Mouse (Mus musculus) heart, postnatal 36 days (tissue): ENCODE measurements at regions not wholly inside any gene's neighbourhood (a gene's known extent, or its start where the extent isn't known, plus 50 kb on each side); places are given as distances from the start of the nearest gene placed in this dataset.
A peak's percentile ranks its signal among the peaks of the same experiment; 100 is the strongest.

Experiments
- DNase-seq, 2 experiments: peaks; one replicate each; pipeline ENCODE4 v3.0.0; 2021 to 2022
- intact Hi-C: fragments of 180-260 bp; cut with DNase I; formaldehyde crosslinking; loops from one replicate; pipeline ENCODE4 v1.15.1; 2025

GRCm38 (mm10) chr9:61596410-61597108, 224.4 kb downstream of the Tle3 start:
- intact Hi-C loops, result no loop called here
- DNase-seq, result no peak

DNA sequence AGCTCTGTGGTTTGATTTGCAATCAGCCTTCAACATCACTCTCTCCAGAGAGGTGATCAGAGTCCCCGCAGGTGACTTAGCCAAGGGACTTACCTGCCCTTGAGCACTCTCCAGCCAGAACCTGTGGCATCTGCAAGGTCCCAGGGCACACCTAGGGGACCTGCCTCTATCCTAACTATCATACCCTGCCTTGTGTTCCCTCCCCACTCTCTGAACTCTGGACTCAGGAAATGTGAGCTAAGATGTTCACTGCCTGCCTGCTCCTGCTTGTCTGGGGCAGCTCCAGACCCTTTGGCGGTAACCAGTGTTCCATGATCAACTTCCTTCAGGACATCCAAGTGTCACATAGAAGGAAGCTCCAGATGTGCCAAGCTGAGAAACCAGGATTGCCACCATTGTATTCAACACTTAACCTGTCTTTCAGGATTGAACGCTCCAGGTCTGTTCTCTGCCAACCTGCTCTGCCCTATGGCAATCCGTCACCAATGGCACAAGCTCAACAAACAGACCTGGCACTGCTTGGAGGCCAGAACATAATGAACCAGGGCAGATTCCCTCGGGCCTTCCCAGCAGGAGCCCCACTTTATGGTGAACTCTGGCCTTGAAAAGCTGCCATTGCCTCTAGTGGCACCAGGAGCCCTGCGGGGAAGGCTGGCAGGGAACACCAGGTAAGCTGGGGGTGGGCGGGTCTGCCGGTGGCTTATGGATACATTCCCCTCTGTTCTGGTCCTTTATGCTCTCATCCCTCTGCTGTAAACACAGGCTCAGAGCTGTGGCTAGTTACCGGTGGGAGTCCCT, 223.2 kb downstream of the Tle3 start:
- intact Hi-C loops, result no loop called here
- DNase-seq, result no peak

DNA sequence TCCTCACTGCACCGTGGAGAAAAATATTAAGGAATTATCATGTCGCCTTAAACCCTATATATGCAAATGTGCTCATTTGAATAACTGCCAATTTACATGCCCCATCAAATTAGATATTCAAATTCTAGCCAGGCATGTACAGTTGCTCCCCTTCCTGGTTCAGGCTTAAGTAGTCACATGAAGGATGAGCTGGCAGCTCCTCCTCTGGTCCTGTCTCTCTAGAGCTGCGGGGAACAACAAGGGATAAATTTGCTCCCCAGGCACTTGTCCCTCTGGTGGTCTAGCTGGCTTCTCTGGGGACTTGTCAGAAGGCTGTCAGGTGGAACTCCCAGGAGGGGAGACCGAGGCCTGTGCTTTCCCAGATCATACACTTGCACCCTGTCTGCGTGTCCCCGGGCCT, 221.8 kb downstream of the Tle3 start:
- intact Hi-C loops, result no loop called here

DNA sequence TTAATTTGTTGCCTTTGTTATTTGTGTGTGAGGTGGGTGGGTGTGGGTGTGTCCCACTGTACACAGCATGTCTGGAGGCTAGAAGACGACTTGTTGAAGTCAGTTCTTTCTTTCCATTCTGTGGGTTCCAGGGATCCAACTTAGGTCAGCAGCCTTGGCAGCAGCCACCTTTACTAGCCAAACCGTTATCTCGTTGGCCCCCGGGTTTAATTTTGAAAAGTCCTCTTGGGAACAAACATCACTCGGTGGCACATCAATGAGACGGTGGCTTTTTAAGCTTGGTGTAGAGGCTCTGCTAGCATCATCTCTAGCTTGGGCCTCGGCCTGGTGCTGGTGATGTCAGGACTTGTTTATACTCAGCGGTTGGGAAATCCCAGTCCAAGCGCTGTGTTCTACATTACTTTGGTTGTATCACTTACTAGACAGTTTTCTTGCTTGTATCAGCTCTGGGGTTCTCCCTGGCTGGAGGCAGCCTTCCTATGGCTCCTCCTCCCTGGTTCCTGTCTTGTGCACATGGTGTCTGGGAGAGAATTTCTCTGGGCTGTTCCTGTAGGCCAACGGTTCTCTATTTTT, 217.6 kb downstream of the Tle3 start:
- no peak for DNase-seq
- intact Hi-C loops, result no loop called here

More for the DNA sequence above, 221.8 kb downstream of the Tle3 start:
- no peak for DNase-seq

DNA sequence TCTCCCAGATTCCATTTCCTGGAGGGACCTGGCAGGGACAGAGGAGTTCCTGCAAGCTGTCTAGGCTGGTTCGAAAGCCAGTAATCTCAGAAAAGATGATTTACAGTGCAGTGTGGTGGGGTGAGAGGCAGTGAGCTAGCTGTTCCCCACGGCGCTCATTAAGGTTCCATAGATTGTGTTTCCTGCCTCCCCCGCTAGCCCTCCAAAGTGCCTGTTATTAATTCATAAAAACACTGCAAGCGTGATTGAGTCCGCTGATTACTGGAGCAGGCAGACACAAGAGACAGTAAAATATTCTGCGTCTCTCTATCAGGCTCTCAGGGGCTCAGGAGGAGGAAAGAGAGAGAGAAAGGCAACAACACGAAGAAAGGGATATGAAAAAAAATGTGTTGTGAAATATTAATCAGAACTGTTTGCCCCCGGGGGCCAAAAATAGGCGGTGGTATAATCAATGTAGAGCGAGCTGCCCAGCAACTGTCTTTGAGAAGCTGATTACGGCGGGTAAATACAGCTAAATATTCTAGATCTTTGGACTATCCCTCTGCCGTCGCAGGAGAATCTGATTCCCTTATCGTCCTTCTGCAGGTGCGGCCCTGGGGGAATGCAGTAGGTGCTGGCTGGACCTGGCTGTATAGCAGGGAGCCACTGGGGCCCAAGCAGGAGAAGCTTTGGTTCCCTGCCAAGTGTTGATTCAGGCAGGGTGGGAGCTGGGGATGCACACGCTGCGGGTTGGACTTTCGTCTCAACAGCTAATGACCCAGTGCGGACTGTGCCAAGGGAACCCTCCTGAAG, 211.3 kb downstream of the Tle3 start:
- intact Hi-C loops, result no loop called here
- no peak for DNase-seq

GRCm38 (mm10) chr9:61581046-61581445, 208.9 kb downstream of the Tle3 start:
- no peak for DNase-seq
- intact Hi-C loops, result no loop called here

- no peak for DNase-seq
- intact Hi-C loops, result no loop called here
Observed at GRCm38 (mm10) chr9:61578255-61578654, 206.1 kb downstream of the Tle3 start.

GRCm38 (mm10) chr9:61573634-61574359, 201.6 kb downstream of the Tle3 start:
- no peak for DNase-seq
- intact Hi-C loops, result no loop called here

DNA sequence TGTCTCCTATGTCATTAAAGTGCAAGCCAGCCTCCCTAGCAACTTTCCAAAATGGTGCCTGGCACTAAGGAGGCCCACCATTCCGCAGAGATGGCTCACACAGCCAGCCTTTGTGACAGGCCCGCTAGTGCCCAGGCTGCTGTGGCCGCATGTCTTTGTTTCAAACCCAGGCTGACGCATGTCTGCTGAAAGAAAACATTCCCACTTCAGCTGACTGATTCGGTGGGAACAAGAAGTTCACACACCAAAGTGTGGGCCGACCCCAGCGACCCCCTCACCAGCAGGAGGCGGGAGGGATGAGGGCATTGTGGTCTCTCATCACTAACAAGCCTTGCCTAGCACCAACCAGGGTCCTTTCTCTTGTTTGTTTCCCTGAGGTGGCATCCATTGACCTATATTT, 190.9 kb downstream of the Tle3 start:
- no peak for DNase-seq
- intact Hi-C loops, result no loop called here

GRCm38 (mm10) chr9:61561551-61561950, 189.4 kb downstream of the Tle3 start:
- DNase-seq, result no peak
- intact Hi-C loops, result no loop called here

- peak; percentile 49 to 57 for DNase-seq
- intact Hi-C loops, result loop anchor here (5.0 kb wide), 1 partner anchor 139 kb away; no protein-coding TSS in a partner anchor
Observed at GRCm38 (mm10) chr9:61558621-61559020, 186.5 kb downstream of the Tle3 start.

DNA sequence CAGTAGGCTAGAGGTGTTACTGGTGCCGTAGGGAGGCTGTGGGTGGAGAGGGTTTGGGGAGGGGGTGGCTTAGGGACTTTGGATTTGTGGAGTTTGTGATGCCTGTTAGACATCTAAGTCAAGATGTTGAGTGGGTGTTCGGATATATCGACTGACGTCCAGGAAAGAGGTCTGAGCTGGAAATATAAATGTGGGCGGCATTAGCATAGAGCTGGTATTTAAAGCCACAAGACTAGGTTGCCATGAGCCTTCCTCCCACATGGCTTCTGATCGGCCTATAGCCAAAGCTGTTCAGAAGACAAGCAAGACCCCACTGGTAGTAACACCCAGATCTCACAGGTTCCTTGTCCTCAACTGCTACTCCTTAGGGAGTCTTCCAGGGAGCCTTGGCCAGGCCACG, 184.9 kb downstream of the Tle3 start:
- intact Hi-C loops, result loop anchor here (5.0 kb wide), 1 partner anchor 140 kb away; no protein-coding TSS in a partner anchor
- DNase-seq, result no peak

GRCm38 (mm10) chr9:61555173-61555572, 183.0 kb downstream of the Tle3 start:
- intact Hi-C loops, result loop anchor here (5.0 kb wide), 1 partner anchor 142 kb away; no protein-coding TSS in a partner anchor

GRCm38 (mm10) chr9:61554611-61555010, 182.4 kb downstream of the Tle3 start:
- DNase-seq, result peak; percentile 26 to 28
- intact Hi-C loops, result loop anchor here (5.0 kb wide), 2 partner anchors 143 to 182 kb away; partner anchors contain the start of gene Tle3

More at GRCm38 (mm10) chr9:61555173-61555572, 183.0 kb downstream of the Tle3 start:
- DNase-seq, result no peak

DNA sequence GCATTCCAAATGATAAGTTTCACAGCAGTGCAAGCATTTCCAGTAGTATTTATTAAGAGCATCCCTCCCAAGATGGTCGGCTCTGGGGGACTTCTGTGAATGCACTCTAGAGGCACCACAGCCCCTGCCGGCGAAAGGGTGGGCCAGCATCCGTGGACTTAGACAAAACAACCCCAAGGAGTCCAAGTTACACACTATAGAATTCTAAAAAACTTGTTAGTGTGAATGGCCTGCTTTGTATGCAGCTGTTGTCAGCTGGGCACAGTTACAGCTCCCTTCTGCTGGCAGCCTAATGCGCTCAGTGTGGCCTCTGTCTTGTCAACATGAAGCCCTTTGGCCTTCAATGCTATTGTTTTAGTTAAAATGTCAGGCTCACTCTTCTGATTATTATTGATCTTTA, 181.5 kb downstream of the Tle3 start:
- peak in 1 of 2 experiments; percentile 19 for DNase-seq
- intact Hi-C loops, result loop anchor here (5.0 kb wide), 1 partner anchor 181 kb away; the partner anchor contains the start of gene Tle3

DNA sequence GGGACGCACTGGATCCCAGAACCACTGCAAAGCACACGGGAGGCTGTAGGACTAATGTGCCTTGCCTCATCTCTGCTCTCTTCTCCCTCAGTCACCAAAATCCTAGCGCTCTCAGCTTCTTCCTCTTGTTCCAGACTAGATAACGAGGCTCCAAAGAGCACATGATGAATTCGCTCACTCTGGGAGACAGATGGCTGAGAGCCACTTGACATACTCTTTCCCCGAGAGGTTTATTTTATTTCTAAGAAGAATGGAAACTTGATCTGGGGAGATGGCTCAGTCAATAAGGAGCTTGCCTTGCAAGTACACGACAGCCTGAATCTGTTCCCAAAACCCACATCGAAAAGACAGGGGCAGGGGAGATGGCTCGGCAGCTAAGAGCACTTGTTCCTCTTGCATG, 179.2 kb downstream of the Tle3 start:
- DNase-seq, result no peak
- intact Hi-C loops, result loop anchor here (5.0 kb wide), 1 partner anchor 179 kb away; the partner anchor contains the start of gene Tle3

DNA sequence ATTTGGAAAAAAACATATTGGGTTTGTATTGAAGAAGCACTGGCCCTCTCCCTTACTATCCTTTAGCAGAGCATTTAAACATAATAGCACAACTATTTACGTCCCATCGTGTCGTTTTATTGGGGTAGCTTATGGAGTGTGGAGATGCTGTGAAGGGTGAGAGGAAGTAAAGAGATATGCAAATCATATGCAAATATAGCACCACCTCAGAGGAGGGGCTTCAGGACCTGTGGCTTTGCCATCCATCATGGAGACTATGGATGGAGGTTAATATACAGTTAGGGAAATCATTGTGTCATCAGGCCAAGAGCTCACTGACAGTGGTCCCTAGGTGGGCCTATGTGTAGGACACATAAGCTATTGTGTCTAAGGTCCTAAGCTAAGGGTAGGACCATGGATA, 178.2 kb downstream of the Tle3 start:
- intact Hi-C loops, result loop anchor here (5.0 kb wide), 1 partner anchor 178 kb away; the partner anchor contains the start of gene Tle3
- DNase-seq, result no peak

DNA sequence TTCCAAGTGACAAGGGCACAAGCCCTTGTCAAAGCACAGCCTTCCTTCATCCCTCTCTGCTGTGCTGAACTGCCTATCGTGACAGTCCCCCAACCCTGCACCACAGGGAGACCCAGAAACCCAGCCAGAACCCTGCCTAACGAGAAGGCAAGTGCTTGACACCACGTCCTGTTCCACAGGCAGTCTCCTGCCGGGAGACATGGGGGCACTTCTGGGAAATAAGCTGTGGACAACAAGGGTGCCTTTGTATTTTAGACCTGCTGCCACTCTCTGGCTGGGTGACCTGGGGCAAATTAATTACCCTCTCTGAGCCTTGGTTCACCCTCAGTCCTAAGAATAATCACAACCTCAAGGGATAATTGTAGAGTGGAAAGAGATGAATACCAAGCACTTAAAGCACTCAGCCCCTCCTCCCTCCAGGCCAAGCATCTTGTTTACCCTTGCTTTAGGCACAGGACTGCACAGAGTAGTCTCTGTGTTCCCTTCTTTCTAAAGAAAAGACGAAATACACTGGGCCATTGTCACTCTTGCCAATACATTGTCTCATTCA, 177.6 kb downstream of the Tle3 start:
- intact Hi-C loops, result loop anchor here (5.0 kb wide), 1 partner anchor 177 kb away; the partner anchor contains the start of gene Tle3
- no peak for DNase-seq
